Mouse (Mus musculus): ENCODE measurements around the gene Foxe1.

GRCm38 (mm10) chr4:46339584-46339983 lies 3.8 kb upstream of the Foxe1 start:
- TF ChIP-seq CTCF (IDR thresholded peaks at IDR 0.05; ENCODE audit: borderline replicate concordance, extremely low read depth, insufficient read depth, insufficient read length): no peak
- no peak for TF ChIP-seq POLR2A (IDR thresholded peaks at IDR 0.05; ENCODE audit: borderline replicate concordance, extremely low read depth, insufficient read depth, insufficient read length, poor library complexity, severe bottlenecking)
